Mouse (Mus musculus) left cerebral cortex, adult 2 months (tissue): ENCODE measurements around the gene 4930519P11Rik. TPM values are rescaled to one million over a fixed set of nuclear protein-coding genes. Genes with fewer than 3 reads are reported as not detected.

Experiments
- DNase-seq, 2 experiments: peaks; one replicate each; pipeline ENCODE4 v3.0.0; 2021 to 2022; ENCODE audit warnings: low spot score in 2 of 2, mixed read lengths in 1 of 2; ENCODE audit errors: extremely low spot score in 1 of 2
- H3K27ac ChIP-seq: fragments of 200-600 bp; 2 replicates; pipeline ENCODE4 v1.8.1; 2022
- H3K4me3 ChIP-seq: fragments of 200-600 bp; 2 replicates; pipeline ENCODE4 v1.8.1; 2022
- CTCF ChIP-seq: fragments of 200-600 bp; IDR thresholded peaks from 2 replicates; pipeline ENCODE4 v1.8.1; 2022; ENCODE audit warnings: antibody characterized with exemption, mild to moderate bottlenecking, moderate library complexity
- intact Hi-C: fragments of 180-260 bp; cut with DNase I; formaldehyde crosslinking; loops from one replicate; pipeline ENCODE4 v1.15.1; 2025
- total RNA-seq, 2 experiments: library from RNA; stranded (reverse); gene quantifications; 2 replicates each; pipeline ENCODE4 v1.2.3; 2021

4930519P11Rik gene
- total RNA-seq, 2 experiments from 2014 or later, result not detected

DNA sequence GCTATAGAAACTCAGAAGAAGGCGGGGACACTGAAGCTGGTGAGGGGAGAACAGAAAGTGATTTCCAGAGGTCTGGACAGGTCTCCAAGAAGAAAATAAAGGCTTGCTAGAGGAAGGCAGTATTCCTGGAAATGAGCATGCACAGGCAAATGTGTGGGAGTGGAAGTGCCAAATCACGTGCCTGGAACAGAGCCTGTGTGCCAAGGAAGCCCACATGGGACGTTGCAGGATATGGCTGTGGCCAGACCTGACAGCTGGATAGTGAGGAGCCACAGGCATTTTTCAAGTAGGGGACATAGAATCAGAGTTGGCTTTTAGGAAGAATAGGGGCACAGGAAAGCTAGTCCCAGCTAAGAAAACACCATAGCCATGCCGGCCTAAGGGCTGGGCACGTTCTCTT is 17.5 kb downstream of the 4930519P11Rik start:
- TF ChIP-seq CTCF, result no peak
- Histone ChIP-seq H3K27ac (no peak overlapping the region), H3K4me3 (no peak overlapping the region)
- intact Hi-C loops, result no loop called here
- DNase-seq, result no peak

GRCm38 (mm10) chr2:154593025-154593424 is 20.2 kb downstream of the 4930519P11Rik start:
- intact Hi-C loops, result no loop called here
- no peak for DNase-seq
- Histone ChIP-seq H3K4me3 (no peak overlapping the region), H3K27ac (no peak overlapping the region)
- TF ChIP-seq CTCF, result peak; percentile 57

DNA sequence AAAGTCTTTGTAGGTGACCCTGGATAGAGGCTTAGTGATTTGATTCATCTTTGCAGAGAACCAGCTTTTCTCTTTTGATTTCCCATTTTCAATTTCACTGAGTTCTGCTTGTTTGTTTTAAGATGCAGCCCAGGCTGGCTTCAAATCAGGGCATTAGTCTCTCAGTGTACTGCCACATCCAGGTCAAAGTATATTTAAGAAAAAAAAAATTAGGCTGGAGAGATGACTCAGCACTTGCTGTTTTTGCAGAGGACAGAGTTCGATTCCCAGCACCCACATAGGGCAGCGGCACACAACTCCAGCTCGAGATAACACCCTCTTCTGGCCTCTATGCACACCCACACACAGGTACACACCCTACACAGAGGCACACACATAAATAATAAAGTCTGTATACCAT is 22.0 kb downstream of the 4930519P11Rik start:
- intact Hi-C loops, result no loop called here
- no peak for TF ChIP-seq CTCF
- Histone ChIP-seq H3K4me3 (no peak overlapping the region), H3K27ac (no peak overlapping the region)
- DNase-seq, result no peak

- TF ChIP-seq CTCF, result no peak
- H3K27ac ChIP-seq, result no peak overlapping the region
These were observed 24.2 kb downstream of the 4930519P11Rik start for GRCm38 (mm10) chr2:154589051-154589450.

DNA sequence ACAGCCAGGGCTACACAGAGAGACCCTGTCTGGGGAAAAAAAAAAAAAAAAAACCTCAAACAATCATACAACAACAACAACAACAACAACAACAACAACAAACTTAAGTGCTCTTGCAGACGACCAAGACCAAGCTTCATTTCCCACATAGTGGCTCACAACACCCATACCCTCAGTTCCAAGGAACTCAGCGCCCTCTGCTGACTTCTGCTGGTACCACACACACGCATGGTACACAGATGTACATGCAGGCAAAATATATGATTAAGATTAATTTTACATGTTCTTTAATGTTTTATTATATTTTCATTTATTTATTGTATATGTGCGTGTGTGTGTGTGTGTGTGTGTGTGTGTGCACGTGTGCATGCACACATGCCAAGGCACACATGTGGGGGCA is 26.8 kb downstream of the 4930519P11Rik start:
- Histone ChIP-seq H3K4me3 (no peak overlapping the region), H3K27ac (no peak overlapping the region)
- peak; percentile 41 for TF ChIP-seq CTCF
- intact Hi-C loops, result no loop called here
- no peak for DNase-seq

More at GRCm38 (mm10) chr2:154589051-154589450, 24.2 kb downstream of the 4930519P11Rik start:
- intact Hi-C loops, result no loop called here
- no peak for DNase-seq
- H3K4me3 ChIP-seq, result no peak overlapping the region

DNA sequence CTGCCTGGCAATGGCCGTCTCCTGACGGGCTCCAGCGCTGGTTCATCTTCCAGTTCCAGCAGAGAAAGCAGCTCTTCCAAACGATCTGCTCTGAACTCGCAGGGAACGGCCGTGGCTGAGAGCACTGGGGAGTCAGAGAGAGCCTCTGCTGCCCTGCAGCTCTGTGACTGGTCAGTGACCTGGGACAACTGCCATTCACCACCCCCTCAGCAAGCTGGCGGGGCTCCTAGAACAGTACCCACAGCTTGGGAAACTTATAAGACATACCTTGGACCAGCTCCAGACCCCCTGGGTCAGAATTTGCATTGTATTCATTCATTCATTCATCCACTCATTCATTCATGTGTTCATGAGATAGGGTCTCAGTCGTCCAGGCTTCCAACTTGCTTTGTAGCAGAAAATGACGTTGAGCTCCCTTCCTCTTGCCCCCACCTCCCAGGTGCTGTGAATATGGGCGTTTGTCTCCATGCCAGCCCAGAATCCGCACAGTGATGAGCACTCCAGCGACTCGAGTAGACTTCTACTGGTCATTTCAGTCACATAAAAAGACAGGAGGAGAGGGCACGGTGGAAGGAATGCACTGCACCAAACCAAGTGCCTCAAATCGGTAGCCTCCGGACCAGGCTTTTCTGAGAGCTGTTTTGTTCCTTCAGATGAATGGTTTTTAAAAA is 28.2 kb downstream of the 4930519P11Rik start:
- intact Hi-C loops, result loop anchor here (1.0 to 2.0 kb wide), 2 partner anchors 28 to 206 kb away; no protein-coding TSS in a partner anchor
- no peak for TF ChIP-seq CTCF
- Histone ChIP-seq H3K27ac (peak overlapping the region; percentile 63), H3K4me3 (no peak overlapping the region)
- no peak for DNase-seq

DNA sequence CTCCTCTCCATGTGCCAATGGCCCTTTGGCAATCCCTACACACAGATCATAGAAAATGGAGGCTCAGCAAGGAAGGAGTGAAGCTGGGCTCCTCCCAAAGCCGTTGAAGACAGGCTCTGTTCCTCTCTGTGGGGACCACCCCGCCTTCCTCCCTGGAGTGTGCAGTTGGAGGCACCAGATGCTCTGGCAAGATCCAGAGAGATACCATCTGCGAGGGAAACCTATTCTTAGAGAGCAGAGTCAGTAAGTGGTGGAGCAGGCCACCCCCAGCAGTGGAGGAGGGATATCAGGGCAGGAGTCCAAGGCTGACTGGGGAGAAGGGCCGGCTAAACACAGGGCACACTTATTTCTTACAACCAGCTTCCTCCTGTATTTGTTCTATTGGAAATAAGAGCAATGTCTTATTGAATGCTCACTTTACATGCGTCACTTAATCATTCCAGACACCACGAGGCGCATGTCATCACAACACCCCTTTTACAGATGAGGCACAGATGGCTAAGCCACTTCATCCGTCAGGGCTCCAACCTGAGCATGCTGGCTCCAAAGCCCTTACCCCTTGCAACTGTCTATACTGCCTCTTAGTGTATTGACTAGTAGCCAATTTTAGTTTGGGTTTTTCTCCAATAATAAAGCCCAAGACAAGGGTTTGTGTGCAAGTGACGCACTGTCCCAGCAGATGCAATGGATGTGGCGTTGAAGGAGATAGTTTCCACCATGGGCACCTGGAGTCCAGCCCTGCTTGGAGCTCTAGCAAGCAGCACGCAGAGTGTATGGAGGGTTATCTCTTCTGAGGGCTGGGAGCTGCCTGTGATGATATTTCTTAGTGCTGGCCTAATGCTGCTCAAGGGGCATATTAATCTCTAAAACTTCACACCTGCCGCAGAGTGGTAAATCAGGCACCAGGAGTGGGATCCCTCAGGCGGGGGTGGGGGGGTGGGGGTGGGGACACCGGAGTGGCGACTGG is 29.0 kb downstream of the 4930519P11Rik start:
- TF ChIP-seq CTCF, result no peak
- H3K27ac ChIP-seq, result peak overlapping the region; percentile 63

DNA sequence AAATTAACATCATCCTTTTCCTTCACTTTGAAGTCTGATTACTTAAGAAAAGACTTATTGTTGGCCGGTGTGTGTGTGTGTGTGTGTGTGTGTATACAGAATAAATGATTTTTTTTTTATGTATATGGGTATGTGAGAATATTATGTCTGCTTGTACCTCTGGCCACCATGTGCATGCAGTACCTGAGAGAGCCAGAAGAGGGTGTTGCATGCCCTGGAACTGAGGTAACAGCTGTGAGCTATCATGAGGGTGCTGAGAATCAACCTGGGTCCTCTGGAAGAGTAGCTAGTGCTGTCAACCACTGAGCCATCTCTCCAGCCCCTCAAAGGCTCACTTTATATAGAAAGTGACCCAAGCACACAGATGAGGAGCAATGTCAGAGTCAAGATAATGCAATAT is 31.8 kb downstream of the 4930519P11Rik start:
- no peak overlapping the region for H3K4me3 ChIP-seq
- no peak overlapping the region for H3K27ac ChIP-seq
- no peak for DNase-seq
- intact Hi-C loops, result no loop called here
- peak; percentile 13 for TF ChIP-seq CTCF

More for the DNA sequence above, 29.0 kb downstream of the 4930519P11Rik start:
- peak; percentile 81 to 86 for DNase-seq
- intact Hi-C loops, result loop anchor here (1.0 to 2.0 kb wide), 2 partner anchors 27 to 205 kb away; no protein-coding TSS in a partner anchor
- H3K4me3 ChIP-seq, result no peak overlapping the region

DNA sequence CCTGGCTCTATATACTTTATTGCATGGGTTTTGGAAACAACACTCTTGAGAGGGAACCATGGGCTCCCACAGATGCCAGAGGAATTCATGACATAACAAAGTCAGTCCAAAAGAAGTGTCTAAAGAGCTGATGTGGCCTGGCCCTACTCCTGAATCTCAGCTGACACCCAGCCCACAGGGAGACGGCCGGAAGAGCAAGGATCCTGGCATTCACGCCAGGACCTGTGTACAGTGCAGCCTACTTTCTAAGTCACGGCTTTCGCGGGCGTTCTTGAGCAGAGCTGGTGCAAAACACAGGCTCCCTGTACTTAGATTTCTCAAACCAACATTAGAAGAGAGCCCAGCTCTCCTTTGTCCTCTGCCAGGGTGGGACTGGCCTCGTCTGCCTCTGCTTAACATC is 32.7 kb downstream of the 4930519P11Rik start:
- no peak for DNase-seq
- no peak for TF ChIP-seq CTCF
- intact Hi-C loops, result no loop called here
- Histone ChIP-seq H3K4me3 (no peak overlapping the region), H3K27ac (peak overlapping the region; percentile 0; the same call in 1 of the 2 replicates)

DNA sequence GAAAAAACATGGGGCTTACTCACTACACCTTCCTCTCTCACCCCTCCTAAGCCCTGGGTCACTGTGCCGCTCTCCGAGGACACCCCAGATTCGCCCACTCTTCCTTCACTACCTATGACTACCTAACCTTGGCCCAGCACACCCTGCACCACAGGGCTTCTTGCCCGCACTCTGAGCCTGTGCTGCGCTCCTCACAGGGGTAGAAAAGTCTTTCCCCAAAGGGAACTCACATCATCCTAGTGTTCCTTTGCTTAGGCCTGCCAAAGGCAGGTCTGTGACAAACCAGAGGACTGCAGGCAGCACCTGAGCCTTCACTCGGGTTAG is 35.5 kb downstream of the 4930519P11Rik start:
- no peak for DNase-seq
- H3K4me3 ChIP-seq, result no peak overlapping the region
- H3K27ac ChIP-seq, result no peak overlapping the region
- intact Hi-C loops, result no loop called here
- TF ChIP-seq CTCF, result no peak

DNA sequence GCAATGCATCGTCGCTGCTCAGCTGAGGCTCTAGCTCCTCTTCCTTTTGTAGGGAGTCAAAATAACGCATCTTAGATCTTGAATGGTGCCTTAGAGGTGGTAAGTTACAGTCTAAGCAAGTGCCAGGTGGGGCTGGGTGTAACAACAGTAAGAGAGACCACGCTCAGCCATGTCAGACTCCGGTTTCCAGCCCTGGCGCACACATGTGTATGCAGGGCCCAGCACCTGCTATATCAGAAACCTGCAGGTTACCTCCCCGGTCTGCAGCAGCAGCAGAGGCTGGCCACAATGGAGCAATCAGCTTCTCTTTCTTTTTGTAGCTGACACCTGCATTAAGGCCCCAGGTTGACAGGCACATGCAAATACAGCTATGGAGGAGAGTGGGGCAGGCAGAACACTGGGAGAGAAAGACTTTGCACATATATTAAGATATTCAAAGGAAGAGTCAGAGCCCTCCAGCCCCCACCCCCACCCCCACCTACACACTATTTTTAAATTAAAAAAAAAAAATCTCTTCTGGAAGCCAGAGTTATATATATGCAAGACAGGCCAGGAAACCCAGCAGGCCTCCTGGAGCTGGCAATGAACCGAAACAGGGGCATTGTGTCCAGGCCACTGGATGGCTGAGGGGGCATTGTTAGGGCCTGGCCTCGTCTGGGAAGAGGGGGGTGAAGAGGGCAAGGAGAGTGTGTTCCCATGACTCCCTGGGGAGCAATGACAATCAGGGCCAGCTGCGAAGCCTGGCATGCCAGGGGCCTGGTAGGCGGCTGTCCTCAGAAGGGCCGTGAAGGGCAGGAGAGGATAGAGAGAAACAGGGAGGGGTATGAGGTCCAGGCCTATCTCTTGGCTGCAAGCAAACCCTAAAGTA is 36.1 kb downstream of the 4930519P11Rik start:
- intact Hi-C loops, result no loop called here
- DNase-seq, result no peak
- TF ChIP-seq CTCF, result no peak
- H3K4me3 ChIP-seq, result no peak overlapping the region
- H3K27ac ChIP-seq, result no peak overlapping the region
